In genomic region chr15:25679616-25680015, GRCm38 (mm10) we compare ENCODE assay signal across 18 mouse cellular contexts. TPM values are rescaled to one million over a fixed set of nuclear protein-coding genes. Genes with fewer than 3 reads are reported as not detected.
DNase-seq lines count a peak whose midpoint lies in the region; ATAC-seq and TF ChIP-seq lines count a peak whose summit lies in the region.
"Had no signal": no experiment of that assay in that cellular context is flagged by ENCODE, and none has a peak within 500 bp of the region (broad histone marks: within the 10 kb centered on the region; RNA-seq: fewer than 3 reads in every experiment).

No protein-coding gene starts in this region.

- 66% methylated on average over 4 of the region's 4 CpGs for WGBS in heart, embryonic 14.5 days
- WGBS in limb, embryonic 15.5 days, result 54% methylated on average over 4 of the region's 4 CpGs
- 71% methylated on average over 4 of the region's 4 CpGs for WGBS in limb, embryonic 10.5 days
- 68% methylated on average over 4 of the region's 4 CpGs for WGBS in embryonic facial prominence, embryonic 10.5 days

- peak overlapping the region; percentile 55; the same call in 1 of the 2 replicates for H3K4me2 ChIP-seq in heart, embryonic 14.5 days (ENCODE audit: low read length)
- no peak overlapping the region for H3K4me2 ChIP-seq in limb, embryonic 15.5 days
- H3K4me2 ChIP-seq in myocyte (ENCODE audit: low read depth), result peak overlapping the region; percentile 13
- H3K4me2 ChIP-seq: embryonic facial prominence, embryonic 12.5 days; forebrain, embryonic 13.5 days; hindbrain, embryonic 15.5 days had no signal

- H3K36me3 ChIP-seq in heart, embryonic 14.5 days (ENCODE audit: control insufficient read depth, insufficient read depth, low read length), result no peaks in the 10 kb centered on the region
- H3K36me3 ChIP-seq in limb, embryonic 15.5 days, result no peaks in the 10 kb centered on the region
- H3K36me3 ChIP-seq in limb, embryonic 10.5 days, result peaks cover 8% of the 10 kb centered on the region
- H3K36me3 ChIP-seq in embryonic facial prominence, embryonic 10.5 days (replicated peaks), result peaks cover 9% of the 10 kb centered on the region
- peaks cover 8% of the 10 kb centered on the region for H3K36me3 ChIP-seq in myocyte (ENCODE audit: control insufficient read depth, insufficient read depth)
- H3K36me3 ChIP-seq: embryonic facial prominence, embryonic 12.5 days; G1E; hindbrain, embryonic 15.5 days had no signal

- no peak overlapping the region for H3K4me3 ChIP-seq in heart, embryonic 14.5 days (ENCODE audit: control insufficient read depth in 1 of 2, insufficient read depth in 1 of 2, low read depth in 1 of 2, low read length in 2 of 2)
- H3K4me3 ChIP-seq in limb, embryonic 15.5 days, result no peak overlapping the region
- no peak overlapping the region for H3K4me3 ChIP-seq in limb, embryonic 10.5 days
- H3K4me3 ChIP-seq in embryonic facial prominence, embryonic 10.5 days, result no peak overlapping the region
- no peak overlapping the region for H3K4me3 ChIP-seq in myocyte
- H3K4me3 ChIP-seq: embryonic facial prominence, embryonic 12.5 days; forebrain, embryonic 13.5 days; heart, adult 2 months; hindbrain, embryonic 15.5 days had no signal

- no peaks in the 10 kb centered on the region for H3K9me3 ChIP-seq in heart, embryonic 14.5 days (ENCODE audit: control insufficient read depth, low read length)
- no peaks in the 10 kb centered on the region for H3K9me3 ChIP-seq in limb, embryonic 15.5 days
- no peaks in the 10 kb centered on the region for H3K9me3 ChIP-seq in limb, embryonic 10.5 days (replicated peaks)
- no peaks in the 10 kb centered on the region for H3K9me3 ChIP-seq in embryonic facial prominence, embryonic 10.5 days
- H3K9me3 ChIP-seq: embryonic facial prominence, embryonic 12.5 days; forebrain, embryonic 13.5 days; hindbrain, embryonic 15.5 days had no signal

- no peak for ATAC-seq in heart, embryonic 14.5 days (ENCODE audit: insufficient number of reproducible peaks, insufficient read depth, low FRiP score, low read depth)
- ATAC-seq in limb, embryonic 15.5 days (ENCODE audit: insufficient number of reproducible peaks, low FRiP score, low TSS enrichment, low read depth), result no peak
- ATAC-seq: CD4-positive, CD25-positive, alpha-beta regulatory T cell, adult 4 months; forebrain, postnatal 0 days had no signal

- peaks cover 19% of the 10 kb centered on the region for H3K27me3 ChIP-seq in heart, embryonic 14.5 days (ENCODE audit: control insufficient read depth, insufficient read depth, low read length)
- H3K27me3 ChIP-seq in limb, embryonic 15.5 days, result no peaks in the 10 kb centered on the region
- H3K27me3 ChIP-seq in limb, embryonic 10.5 days (ENCODE audit: low read depth, poor library complexity, severe bottlenecking), result no peaks in the 10 kb centered on the region
- no peaks in the 10 kb centered on the region; the same call in 1 of the 2 replicates for H3K27me3 ChIP-seq in embryonic facial prominence, embryonic 10.5 days (replicated peaks; ENCODE audit: low read depth, poor library complexity, severe bottlenecking)
- no peaks in the 10 kb centered on the region for H3K27me3 ChIP-seq in myocyte (ENCODE audit: control insufficient read depth, insufficient read depth, insufficient read length)
- H3K27me3 ChIP-seq: embryonic facial prominence, embryonic 12.5 days; hindbrain, embryonic 15.5 days had no signal

- no peak for DNase-seq in heart, postnatal 4 days
- DNase-seq in limb, embryonic 10.5 days (ENCODE audit: low spot score), result no peak
- DNase-seq in embryonic facial prominence, embryonic 10.5 days (ENCODE audit: low spot score), result no peak
- no peak for DNase-seq in cerebellum, adult 11-12 months
- DNase-seq: adrenal gland, adult 2 months; adrenal gland, postnatal 25 days; B cell, adult 2 months; forebrain, postnatal 0 days; kidney, adult 11 months had no signal

- peaks cover 100% of the 10 kb centered on the region for H3K79me2 ChIP-seq in myocyte (ENCODE audit: control insufficient read depth, insufficient read depth)

- H3ac ChIP-seq in myocyte (ENCODE audit: control insufficient read depth, insufficient read length), result no peak overlapping the region

- no peak overlapping the region for H3K9ac ChIP-seq in heart, embryonic 14.5 days (ENCODE audit: low read length)
- H3K9ac ChIP-seq in limb, embryonic 15.5 days, result no peak overlapping the region
- H3K9ac ChIP-seq: embryonic facial prominence, embryonic 12.5 days; forebrain, embryonic 13.5 days; forebrain, postnatal 0 days; hindbrain, embryonic 15.5 days had no signal

- H3K27ac ChIP-seq in heart, embryonic 14.5 days (replicated peaks in 1 of 2; ENCODE audit: control insufficient read depth in 1 of 2, insufficient read depth in 1 of 2, low read depth in 2 of 2, low read length in 2 of 2), result no peak overlapping the region
- H3K27ac ChIP-seq in limb, embryonic 15.5 days, result 0 out of 2 replicates have a peak overlapping the region, but pooled peaks have one; percentile 12
- no peak overlapping the region for H3K27ac ChIP-seq in limb, embryonic 10.5 days
- 0 out of 2 replicates have a peak overlapping the region, but pooled peaks have one; percentile 63 for H3K27ac ChIP-seq in embryonic facial prominence, embryonic 10.5 days (replicated peaks)
- H3K27ac ChIP-seq: forebrain, embryonic 13.5 days; heart, adult 2 months; hindbrain, embryonic 15.5 days had no signal

- TF ChIP-seq POLR2A in myocyte (IDR thresholded peaks at IDR 0.05; ENCODE audit: insufficient read length, low read depth), result no peak

- peaks cover 20 to 23% of the 10 kb centered on the region in 2 experiments for H3K4me1 ChIP-seq in heart, embryonic 14.5 days (ENCODE audit: control insufficient read depth in 2 of 2, insufficient read depth in 2 of 2, low read length in 2 of 2)
- H3K4me1 ChIP-seq in limb, embryonic 15.5 days, result peaks cover 59% of the 10 kb centered on the region
- peaks cover 67% of the 10 kb centered on the region for H3K4me1 ChIP-seq in limb, embryonic 10.5 days
- H3K4me1 ChIP-seq in embryonic facial prominence, embryonic 10.5 days, result peaks cover 78% of the 10 kb centered on the region

TF ChIP-seq in myocyte, 11 proteins besides CTCF, POLR2A, EP300 and RAD21:
- TF ChIP-seq MYOD1 (IDR thresholded peaks at IDR 0.05; ENCODE audit: control insufficient read depth in 1 of 3, insufficient read length in 2 of 3, low read depth in 2 of 3), result no peak

RNA-seq across cellular contexts. Expression of gene Myo10, which starts 57.3 kb away (rescaled TPM):
- polyA plus RNA-seq in heart, embryonic 14.5 days (2014; fragmentation: Nextera tagmentation; extraction: Ambion mirVana), result 12.6 and 14.7 TPM in 2 replicates
- 10 to 100 TPM; 36.9 to 43.8 TPM for total RNA-seq in heart, postnatal 4 days (2021)
- polyA plus RNA-seq in limb, embryonic 15.5 days (2015; fragmentation: Nextera tagmentation; extraction: Ambion mirVana), result 28.4 and 28.6 TPM in 2 replicates
- polyA plus RNA-seq in limb, embryonic 10.5 days (2016; fragmentation: Nextera tagmentation; extraction: Ambion mirVana), result 38.5 and 47.2 TPM in 2 replicates
- 44.2 and 47.2 TPM in 2 replicates for polyA plus RNA-seq in embryonic facial prominence, embryonic 10.5 days (2016; fragmentation: Nextera tagmentation; extraction: Ambion mirVana)
- polyA plus RNA-seq in myocyte (2012; fragmentation: generic; extraction: Trizol), result 71.4 TPM
- polyA plus RNA-seq: G1E had no signal

Comparison
In these comparisons a context has a peak if more than half of its experiments do, and no peak if none do; other contexts are left out.
1. H3K27ac ChIP-seq: peak in limb, embryonic 15.5 days (single experiment) and embryonic facial prominence, embryonic 10.5 days (single experiment); none in heart, embryonic 14.5 days (0 of 2) and limb, embryonic 10.5 days (single experiment).